Mouse (Mus musculus): ENCODE measurements around the gene Zp3.

The Zp3 gene

DNA sequence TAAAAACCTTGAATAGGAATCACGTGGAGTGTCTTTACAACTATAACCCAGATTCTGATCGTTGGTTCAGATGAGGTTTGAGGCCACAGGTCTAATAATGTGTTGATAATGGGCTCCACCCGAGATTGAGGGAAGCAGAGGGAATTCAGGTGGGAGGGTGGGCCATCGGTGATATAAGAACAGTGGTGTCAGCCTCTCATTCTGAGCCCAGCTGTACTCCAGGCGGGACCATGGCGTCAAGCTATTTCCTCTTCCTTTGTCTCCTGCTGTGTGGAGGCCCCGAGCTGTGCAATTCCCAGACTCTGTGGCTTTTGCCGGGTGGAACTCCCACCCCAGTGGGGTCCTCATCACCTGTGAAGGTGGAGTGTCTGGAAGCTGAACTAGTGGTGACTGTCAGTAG, at the start of gene Zp3:
TSS of gene Zp3 (plus strand) at position 196 of the 400 bp plus-strand sequence.
- DNase-seq, result no peak

DNA sequence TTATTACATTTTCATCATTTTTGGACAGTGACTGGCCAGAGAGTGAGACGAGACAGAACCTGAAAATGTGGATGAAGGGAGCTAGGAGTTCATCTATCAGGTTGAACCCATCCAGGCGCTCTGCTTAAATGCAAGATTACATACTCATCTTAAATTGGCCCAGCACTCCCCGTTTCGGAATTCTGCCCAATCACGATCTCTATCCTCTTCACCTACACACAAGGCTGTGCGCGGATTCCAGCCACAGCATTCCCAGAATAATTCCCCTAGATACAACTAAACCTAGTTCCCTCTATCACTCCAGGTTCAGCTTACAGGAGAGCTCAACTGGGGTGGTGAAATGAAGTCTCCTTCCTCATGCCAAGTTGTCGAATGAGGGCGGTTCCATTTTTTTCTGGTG, 48.4 kb upstream of the Zp3 start:
- no peak for DNase-seq

DNA sequence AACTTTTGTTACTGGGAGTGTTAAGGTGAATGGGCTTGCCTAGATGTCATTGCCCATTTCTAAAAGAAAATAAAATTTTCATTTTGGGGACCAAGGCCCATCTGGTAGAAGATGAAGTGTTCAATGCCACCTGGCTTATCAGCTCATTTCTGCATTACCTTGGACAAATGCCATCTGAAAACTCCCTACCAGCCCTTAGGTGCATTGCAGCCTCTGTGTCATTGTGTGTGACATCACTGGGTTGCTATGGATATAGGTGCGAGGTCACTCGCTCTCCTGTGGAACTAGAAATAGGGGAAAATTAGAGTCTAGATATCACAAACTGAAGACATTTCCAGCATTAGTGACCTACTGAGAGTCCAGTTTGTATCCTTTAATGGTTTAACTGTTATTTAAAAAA, 47.5 kb upstream of the Zp3 start:
- no peak for DNase-seq

DNA sequence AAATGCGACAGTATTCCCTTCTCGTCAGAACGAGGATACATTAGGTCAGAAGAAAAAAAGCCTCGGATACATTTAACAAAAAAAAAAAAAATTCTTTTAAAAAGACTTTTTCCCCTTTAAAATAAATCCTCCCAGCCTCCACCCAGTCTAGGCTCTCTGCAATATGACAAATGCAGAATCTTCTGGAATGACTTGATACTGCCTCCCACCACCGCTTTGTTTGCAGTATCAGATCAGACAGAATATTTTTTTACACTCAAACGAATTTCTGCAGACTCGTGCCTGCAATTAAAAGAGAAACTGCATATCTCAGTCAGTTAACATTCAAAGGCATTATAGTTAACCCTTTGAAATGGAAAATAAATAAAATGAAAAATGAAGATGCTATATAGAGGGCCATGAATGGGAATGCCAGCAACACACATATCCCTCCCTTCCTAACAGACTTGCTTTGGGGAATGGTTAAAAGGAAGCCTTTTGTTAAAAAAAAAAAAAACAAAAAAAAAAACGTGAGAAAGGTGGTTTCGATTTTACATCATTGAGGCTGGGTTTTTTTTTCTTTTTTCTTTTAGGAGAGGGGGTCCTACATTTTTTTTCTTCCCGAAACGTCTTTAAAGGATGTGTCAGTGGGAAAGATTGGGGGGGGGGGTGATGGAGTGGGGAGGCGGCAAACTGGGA, 46.5 kb upstream of the Zp3 start:
- DNase-seq, result no peak

DNA sequence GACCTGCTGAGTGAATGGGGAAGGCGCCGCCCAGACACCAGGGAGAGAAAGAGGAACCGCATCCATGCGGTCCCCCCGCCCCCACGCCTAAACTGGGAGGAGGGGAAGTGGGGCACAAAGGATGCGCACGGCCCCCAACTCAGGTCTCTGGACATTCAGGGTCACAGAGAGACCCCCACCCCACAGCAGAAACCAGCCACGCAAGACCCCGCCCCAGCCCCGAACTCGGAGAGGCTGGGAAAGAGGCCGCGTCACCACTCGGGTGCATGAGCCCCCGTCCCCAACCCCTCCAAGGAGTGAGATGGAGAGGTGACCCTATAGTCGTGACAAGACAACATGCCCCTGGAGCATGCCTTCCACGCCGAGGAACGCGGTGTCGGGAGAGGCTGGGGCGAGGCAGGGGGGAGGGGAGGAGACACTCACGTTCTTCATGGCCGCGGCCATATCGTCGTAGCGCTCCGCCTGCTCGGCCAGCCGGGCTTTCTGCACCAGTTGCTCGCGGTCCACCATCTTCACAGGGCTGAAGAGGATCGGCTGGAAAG, 45.9 kb upstream of the Zp3 start:
- DNase-seq, result no peak

DNA sequence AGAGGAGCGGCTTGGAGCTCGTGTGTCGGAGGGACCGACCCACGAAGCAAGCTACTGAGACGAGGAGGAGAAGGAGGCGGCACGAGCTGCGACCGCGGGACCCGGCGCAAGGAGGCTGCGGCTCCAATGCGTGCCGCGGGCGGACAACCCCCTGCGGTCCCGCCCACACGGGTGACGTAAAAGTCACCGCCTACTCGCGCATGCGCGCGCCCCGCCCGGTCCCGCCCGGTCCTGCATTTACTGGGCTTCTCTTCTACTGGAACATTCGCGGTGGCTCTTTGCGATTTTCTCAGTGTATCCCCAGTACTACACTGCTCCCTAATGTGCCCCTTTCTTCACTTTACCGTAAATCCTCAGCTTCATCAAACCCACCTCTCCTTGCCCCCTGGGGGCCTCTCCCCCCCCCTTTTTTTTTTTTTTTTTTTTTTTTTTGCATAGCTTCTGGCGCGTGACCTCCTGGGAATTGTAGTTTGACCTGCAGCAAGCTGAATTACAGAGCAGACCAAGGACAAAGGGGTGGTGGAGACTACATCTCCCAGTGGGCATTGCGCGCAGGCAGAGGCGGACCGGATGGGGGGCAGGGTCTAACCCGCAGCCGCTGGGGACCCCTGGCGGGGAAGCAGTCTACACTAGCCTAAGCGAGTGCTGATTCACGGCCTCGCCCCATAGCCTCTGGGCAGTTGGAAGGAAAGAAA, 45.3 kb upstream of the Zp3 start, which contains the start of gene Ywhag:
TSS of gene Ywhag (minus strand) at position 136 of the 695 bp plus-strand sequence.
- peak; percentile 97 for DNase-seq

DNA sequence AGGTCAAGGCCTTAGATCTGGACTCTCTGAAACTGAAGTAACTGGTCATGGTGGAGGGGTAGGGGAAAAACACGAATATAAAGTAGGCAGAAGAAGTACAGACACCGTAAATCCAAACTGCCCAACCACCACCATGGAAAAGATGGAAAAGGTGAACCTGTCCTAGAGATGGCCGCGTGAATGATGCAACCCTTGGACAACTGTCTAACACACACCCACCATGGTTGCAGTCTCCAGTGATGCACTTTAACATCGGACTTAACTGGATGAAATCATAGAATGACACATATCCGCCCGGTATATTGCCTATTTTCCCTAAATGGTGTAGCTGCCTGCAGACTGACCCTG, 44.7 kb upstream of the Zp3 start:
- DNase-seq, result no peak

DNA sequence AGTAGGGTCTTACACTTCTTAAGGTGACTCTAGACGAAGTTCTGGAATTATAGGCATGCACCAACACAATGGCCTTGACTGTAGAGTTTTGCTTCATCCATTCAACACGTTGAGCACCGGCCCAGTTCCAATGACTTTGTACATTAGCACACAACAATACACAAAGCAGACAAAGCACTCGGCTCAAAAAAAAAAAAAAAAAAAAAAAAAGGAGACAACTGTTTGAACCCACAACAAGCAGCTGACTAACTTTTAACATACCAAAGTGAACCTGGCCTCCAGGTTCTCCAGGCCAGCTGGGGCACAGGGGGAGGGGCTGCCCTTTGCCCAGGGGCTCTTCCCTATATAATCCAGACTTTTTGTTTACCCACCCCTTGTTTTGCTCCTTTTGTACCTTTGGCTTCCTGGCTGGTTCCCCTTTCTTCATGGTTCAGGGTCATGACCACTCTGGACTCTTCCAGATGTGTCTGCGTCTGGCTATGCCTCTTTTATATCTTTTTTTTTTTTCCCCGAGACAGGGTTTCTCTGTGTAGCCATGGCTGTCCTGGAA, 44.2 kb upstream of the Zp3 start:
- DNase-seq, result no peak

DNA sequence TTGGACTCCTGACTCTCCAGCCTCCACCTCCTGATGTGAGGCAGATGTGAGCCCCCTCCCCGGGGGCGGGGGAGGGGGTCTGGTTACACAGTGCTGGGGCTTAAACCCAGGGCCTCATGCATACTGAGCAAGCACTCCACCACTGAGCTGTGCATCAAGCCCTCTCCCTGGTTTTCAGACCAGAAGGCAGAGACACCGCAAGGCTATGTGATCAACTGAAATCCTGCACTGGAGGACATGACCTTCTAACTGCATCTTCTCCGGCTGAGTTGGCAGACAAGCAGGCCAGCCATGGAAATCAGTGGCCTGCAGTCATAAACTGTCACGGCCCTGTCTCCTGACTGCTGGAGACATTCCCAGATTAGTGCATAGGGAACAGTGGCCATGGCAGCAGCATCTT, 39.3 kb upstream of the Zp3 start:
- DNase-seq, result no peak

DNA sequence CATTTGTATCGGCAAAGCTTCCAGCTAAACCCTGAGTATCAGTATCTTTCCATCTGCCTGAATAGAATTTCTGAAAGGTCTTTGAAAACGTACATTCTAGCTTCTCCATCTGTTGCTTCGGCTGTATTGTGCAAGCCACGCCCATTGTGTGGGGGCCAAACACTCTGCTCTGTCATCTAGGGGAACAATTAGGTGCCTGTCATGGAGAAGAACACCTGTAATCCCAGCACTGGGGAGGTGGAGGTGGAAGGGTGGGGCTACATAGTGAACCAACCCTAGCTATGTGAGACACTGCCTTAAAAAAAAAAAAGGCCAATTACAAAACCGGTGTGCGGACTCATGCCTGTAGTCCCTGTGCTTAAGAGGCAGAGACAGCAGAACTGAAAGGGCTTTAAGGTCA, 37.2 kb upstream of the Zp3 start:
- no peak for DNase-seq

DNA sequence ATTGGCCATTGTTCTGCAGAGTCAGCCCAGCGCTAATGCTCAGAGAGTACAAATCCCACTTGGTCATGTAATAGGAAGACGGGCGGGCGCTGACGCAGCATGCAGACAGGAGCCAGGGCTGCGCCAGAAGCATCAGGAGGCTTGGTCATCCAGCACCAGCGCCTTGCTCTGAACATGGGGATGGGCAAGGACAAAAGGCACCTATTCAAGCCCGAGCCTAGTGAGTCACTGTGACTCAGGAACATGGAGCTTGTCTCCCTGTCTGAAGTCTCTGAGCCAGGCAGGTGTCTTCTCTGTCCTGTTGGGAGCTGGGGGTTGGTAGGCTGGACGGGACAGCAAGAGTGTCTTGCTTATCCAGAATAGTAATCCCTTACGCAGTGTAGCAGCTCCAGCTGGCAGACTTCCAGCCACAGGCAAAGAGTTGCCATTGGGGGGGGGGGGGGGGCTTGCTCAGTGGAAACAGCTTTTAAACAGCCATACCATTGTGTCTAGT, 33.9 kb upstream of the Zp3 start:
- no peak for DNase-seq

DNA sequence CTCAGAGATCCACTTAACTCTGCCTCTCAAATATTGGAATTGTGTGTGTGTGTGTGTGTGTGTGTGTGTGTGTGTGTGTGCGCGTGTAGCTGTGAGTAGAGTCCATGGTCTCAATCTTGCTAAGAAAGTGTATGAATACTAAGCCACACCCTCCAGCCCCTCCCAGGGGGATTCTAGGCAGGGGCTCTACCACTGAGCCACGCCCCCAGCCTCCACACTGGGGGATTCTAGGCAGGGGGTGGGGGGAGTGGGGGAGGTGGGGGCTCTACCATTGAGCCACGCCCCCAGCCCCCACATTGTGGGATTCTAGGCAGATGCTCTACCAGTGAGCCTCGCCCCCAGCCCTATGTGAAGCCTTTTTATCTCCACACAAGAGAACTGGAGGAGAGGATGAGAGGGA, 33.3 kb upstream of the Zp3 start:
- no peak for DNase-seq

DNA sequence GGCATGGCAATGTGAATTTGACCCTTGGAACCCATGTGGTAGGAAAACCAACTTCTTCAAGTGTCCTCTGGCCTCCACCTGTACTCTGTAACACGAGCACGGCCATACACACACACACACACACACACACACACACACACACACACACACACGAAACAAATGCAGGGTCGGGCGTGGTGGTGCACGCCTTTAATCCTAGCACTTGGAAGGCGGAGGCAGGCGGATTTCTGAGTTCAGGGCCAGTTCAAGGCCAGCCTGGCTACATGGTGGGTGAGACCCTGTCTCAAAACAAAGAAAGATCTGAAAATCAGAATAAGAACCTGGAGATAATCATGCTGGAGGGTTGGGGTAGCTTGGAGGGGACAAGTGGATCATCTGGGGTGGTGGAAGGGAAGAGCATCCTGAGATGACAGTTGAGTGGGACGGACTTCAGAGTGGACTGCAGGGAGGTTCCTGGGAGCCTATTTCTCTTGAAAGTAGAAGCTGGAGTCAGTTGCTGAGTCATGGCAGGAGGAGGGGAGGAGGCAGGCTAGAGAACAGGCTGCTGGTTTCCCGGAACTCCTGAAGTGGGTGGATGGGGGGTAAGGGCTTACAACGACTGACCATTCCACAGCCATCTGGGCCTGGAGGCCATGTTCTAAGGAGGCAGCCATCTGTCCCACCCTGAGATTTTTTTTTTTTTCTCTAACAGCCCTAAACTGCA, 29.0 kb upstream of the Zp3 start:
- no peak for DNase-seq

DNA sequence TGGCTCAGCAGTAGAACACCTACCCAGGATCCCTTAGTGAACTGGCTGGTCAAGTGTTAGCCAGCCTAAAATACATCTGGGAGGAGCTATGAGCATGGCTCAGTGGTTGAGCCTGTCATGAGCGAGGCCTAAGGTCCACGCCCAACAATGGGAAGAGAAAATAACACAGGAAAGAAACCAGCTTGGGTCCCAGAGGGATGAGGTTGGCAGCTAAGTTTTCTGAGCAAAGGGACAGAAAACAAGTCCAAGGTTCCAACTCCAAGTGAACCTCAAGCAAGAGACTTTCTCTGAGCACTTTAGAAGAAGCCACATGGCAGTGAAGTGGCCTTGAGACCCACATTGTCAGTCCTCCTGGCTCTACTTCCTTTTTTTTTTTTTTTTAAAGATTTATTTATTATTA, 28.2 kb upstream of the Zp3 start:
- DNase-seq, result no peak

DNA sequence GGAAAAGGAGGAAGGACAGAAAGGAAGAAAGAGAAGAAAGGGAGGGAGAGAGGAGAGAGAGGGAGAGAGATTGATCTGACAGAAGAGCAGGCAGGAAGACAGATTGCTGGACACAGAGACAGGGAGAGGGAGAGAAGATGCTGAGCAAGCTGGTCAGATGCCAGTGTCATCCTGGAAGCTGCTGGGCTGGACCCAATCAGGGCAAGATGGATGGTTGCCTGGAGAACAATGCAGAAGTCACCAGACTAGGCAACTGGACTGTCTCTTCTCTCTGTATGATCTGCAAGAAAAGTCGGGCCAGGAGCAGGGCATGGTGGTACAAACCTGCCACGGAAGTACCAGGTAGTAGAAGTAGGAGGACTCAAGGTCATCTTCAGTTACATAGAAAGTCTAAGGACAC, 27.1 kb upstream of the Zp3 start:
- no peak for DNase-seq

DNA sequence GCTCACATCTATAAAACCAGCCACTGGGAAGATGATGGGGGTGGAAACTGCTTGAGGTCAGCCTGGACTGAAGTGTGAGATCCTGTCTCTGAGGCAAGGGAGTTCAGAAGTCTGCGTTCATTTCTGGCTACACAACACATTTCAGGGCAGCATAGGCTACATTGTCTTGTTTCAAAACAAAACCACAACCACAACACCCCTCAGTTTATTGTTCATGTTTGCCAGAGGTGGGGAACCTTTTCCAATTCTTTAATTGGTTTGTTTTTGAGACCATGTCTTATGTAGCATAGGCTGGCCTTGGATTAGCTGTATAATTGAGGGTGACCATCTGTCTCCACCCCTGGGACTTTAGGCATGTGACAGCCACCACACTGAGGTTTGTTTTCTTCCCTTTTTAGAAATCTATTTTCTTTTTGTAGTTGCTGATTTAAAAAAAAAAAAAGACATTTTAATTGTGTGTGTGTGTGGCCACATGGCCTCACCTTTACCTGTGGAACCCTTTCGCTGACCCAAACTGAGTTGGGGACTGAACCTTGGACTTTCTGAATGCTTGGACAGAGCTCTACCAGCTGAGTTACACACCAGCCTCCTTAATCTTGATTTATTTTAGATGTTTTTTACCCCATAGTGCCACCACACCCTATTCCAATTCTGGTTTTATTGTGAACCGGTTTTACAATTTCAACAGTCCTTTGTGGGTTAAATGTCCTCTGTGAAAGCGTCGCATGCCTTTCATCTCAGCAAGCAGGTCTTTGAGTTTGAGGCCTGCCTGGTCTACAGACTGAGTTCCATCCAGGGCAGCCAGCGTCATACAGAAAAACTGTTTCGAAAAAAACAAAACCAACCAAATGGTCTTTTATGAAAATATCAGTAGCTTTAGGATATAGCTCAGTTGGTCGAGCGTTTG, 23.3 kb upstream of the Zp3 start:
- no peak for DNase-seq

DNA sequence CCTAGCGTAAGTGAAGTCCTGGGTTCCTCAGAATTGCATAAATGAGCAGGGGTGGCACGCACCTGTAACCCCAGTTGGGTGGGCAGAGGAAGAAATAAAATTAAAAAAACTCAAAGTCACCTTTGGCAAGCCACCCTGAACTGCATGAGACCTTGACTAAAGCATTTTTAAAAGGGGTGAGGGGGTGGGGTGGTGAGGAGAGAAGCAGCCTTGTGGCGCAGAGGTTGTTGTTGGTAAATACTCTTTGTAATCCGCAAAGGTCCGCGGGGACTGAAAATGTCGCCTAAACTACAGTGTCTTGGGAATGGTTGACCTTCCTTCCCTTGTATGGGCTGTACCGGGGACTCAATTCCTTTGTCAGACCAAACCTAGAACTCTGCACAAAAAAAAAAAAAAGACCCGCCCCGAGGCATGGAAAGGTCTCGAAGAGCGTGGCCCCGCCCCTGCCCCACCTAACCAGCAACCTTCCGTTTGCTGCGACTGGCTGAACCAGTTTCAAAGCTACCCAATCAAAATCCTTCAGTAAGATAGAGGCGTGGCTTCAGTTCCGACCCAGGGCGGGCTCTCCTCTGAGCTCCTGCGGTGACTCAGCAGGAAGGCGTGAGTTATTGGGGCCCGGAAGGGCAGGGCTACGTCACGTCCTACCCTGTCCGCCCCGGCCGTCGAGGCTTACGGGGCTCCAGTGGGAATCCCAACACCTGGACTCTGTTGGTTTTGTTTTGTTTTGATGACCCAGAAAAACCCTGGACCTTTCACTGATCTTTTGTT, 22.5 kb upstream of the Zp3 start:
- peak; percentile 99 for DNase-seq

DNA sequence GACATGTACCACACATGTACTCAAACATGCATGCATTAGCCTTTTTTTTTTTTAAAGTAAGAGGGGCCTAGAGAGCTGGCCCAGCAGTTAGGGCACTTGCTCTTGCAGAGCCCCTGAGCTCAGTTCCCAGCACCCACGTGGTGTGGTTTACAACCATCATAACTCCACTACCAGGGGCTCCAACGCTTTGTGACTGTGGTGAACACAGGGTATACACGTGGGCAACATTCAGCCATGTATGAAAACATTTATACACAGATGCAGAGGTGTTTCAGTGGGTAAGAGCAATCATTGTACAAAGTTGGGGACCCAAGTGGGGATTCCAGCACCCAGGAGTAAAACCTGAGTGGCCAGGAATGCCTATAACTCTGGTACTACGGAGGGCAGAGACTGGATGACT, 21.5 kb upstream of the Zp3 start:
- DNase-seq, result no peak

DNA sequence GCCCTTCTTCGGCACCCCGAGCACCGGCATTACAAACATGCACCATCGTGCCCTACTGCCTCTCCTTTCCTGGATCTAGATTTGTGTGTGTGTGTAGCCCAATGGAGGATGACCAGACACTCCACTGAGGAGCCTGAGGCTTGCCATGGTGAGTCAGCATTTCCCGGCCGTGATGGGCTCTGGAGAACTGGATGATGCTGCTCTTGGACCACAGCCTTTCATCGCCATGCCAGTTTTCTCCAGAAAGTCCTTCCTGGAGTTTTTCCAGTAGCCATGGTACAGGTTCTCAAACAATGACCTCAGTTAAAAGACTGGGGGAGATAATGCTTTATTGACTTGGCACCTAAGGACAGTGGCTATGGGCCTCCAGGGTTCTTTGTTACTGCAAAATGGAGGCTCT, 20.0 kb upstream of the Zp3 start:
- DNase-seq, result no peak

DNA sequence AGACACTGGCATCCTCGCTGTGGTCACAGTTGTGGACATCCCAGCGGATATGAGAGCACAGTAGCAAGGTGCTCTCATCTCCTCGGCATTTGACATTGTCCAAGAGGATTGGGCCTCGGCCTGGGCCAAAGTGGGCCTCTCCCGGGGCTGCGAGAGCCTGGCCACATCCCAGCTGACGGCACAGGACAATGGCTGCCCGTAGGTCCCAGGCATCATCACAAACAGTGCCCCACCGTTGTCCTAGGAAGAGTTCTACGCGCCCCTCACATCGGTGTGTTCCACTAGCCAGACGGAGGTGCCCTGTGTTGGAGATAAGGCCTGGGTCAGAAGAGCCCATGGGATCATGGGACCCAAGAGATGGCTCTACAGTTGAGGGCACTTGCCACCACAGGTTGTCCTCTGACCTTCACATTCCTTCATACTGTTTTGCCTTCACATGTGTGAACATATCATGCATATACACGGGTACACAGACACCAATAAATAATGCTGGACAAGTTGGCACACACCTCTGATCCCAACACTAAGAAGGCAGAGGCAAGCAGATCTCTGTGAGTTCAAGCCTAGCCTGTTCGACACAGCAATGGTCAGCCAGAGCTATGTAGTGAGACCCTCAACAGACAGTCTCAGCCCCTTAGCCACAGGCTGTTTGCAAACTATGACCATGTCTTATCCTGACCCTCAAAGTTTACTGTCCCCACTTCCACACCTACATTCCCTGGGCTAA, 18.8 kb upstream of the Zp3 start:
- no peak for DNase-seq

DNA sequence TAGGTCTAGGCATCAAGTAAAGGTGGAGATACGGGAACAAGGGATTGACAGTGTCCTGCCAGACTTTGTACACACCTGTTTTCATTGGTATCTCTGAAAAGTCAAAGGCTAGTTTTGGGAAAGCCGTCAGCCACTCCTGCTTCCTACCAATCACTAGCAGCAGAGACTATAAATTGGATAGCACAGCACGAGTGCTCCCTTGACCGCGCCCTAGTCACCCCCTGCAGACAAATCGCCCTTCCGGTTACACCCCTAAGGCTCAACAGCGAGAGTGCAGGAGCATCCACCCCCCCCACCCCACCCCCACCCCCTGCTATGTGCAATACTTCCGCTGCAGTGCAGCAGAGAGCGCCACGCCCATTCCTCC, 17.8 kb upstream of the Zp3 start:
- no peak for DNase-seq
